ENCODE assay signal across 11 mouse cellular contexts in genomic region chr6:115915601-115916445, GRCm38 (mm10). TPM values are rescaled to one million over a fixed set of nuclear protein-coding genes. Genes with fewer than 3 reads are reported as not detected.
DNase-seq lines count a peak whose midpoint lies in the region; ATAC-seq lines count a peak whose summit lies in the region.
"Had no signal": no experiment of that assay in that cellular context is flagged by ENCODE, and none has a peak within 500 bp of the region (broad histone marks: within the 10 kb centered on the region; RNA-seq: fewer than 3 reads in every experiment).

No protein-coding gene starts in this region.

- H3K36me3 ChIP-seq in kidney, embryonic 14.5 days (ENCODE audit: control insufficient read depth, insufficient read depth, low read length), result peaks cover 5% of the 10 kb centered on the region; the same call in 1 of the 2 replicates
- no peaks in the 10 kb centered on the region for H3K36me3 ChIP-seq in forebrain, embryonic 15.5 days

- H3K9me3 ChIP-seq in kidney, embryonic 14.5 days (ENCODE audit: control insufficient read depth, low read length), result no peaks in the 10 kb centered on the region
- H3K9me3 ChIP-seq in forebrain, embryonic 15.5 days, result no peaks in the 10 kb centered on the region

- no peak for DNase-seq in kidney, postnatal 25 days
- DNase-seq in cerebellum, adult 8-10 months, result peak; percentile 59
- DNase-seq in left cerebral cortex, postnatal 25 days (ENCODE audit: low spot score in 2 of 2), result peak; percentile 64 to 90
- DNase-seq in ovary, postnatal 36 days (ENCODE audit: low spot score), result no peak
- DNase-seq in urinary bladder, postnatal 4 days (ENCODE audit: low spot score in 2 of 2), result no peak
- DNase-seq: kidney, adult 8-10 months; lung, postnatal 4 days had no signal

- 26% methylated on average over 17 of the region's 17 CpGs for WGBS in kidney, embryonic 14.5 days
- WGBS in forebrain, embryonic 15.5 days, result 66% methylated on average over 17 of the region's 17 CpGs

- no peaks in the 10 kb centered on the region for H3K27me3 ChIP-seq in kidney, embryonic 14.5 days (ENCODE audit: control insufficient read depth, insufficient read depth, low read length)
- H3K27me3 ChIP-seq in forebrain, embryonic 15.5 days, result no peaks in the 10 kb centered on the region

- peak; percentile 22; the same call in 1 of the 2 replicates for ATAC-seq in kidney, embryonic 14.5 days (ENCODE audit: low FRiP score, low TSS enrichment)
- ATAC-seq in forebrain, embryonic 15.5 days (replicated peaks), result no peak
- ATAC-seq in granulocyte monocyte progenitor cell, adult 5-6 weeks (replicated peaks; ENCODE audit: poor library complexity, severe bottlenecking), result no peak

- H3K4me3 ChIP-seq in kidney, embryonic 14.5 days (ENCODE audit: low read length), result no peak overlapping the region
- H3K4me3 ChIP-seq in forebrain, embryonic 15.5 days, result no peak overlapping the region

- H3K4me2 ChIP-seq in kidney, embryonic 14.5 days (replicated peaks; ENCODE audit: low read depth, low read length), result no peak overlapping the region
- no peak overlapping the region for H3K4me2 ChIP-seq in forebrain, embryonic 15.5 days (replicated peaks)

- H3K9ac ChIP-seq in kidney, embryonic 14.5 days (ENCODE audit: low read depth, low read length), result peak overlapping the region; percentile 34; the same call in 1 of the 2 replicates
- H3K9ac ChIP-seq in forebrain, embryonic 15.5 days (replicated peaks), result 0 out of 2 replicates have a peak overlapping the region, but pooled peaks have one; percentile 2

- H3K27ac ChIP-seq in kidney, embryonic 14.5 days (ENCODE audit: low read depth, low read length), result no peak overlapping the region
- peak overlapping the region; percentile 84 for H3K27ac ChIP-seq in forebrain, embryonic 15.5 days (replicated peaks)

- peaks cover 27% of the 10 kb centered on the region for H3K4me1 ChIP-seq in kidney, embryonic 14.5 days (ENCODE audit: control insufficient read depth, insufficient read depth, low read length)
- H3K4me1 ChIP-seq in forebrain, embryonic 15.5 days, result peaks cover 50% of the 10 kb centered on the region

- intact Hi-C loops in left cerebral cortex, postnatal 25 days (cut with DNase I), result loop anchor here (2.0 kb wide), 1 partner anchor 75 kb away; no protein-coding TSS in a partner anchor

RNA-seq across cellular contexts. Expression of gene Rho, which starts 15.7 kb away (rescaled TPM):
- 0.06 TPM in 1 of 2 replicates, not detected in the other for polyA plus RNA-seq in kidney, embryonic 14.5 days (2014; fragmentation: Nextera tagmentation; extraction: Ambion mirVana)
- polyA plus RNA-seq in forebrain, embryonic 15.5 days (2015; fragmentation: Nextera tagmentation; extraction: Ambion mirVana), result 0.09 and 0.19 TPM in 2 replicates
- under 1 TPM in 1 of 2 experiments, not detected in 1; 0.25 TPM for total RNA-seq in left cerebral cortex, postnatal 25 days (2021)
- total RNA-seq in granulocyte monocyte progenitor cell, adult 5-6 weeks (2014; fragmentation: Nextera tagmentation), result not detected in 2 replicates
- not detected in 2 replicates for total RNA-seq in granulocyte monocyte progenitor cell, adult 5-6 weeks (2017)
- total RNA-seq: MEL had no signal

RNA-seq across cellular contexts. Expression of gene H1foo, which starts 28.9 kb away (rescaled TPM):
- polyA plus RNA-seq in kidney, embryonic 14.5 days (2014; fragmentation: Nextera tagmentation; extraction: Ambion mirVana), result not detected in 2 replicates
- not detected in 2 replicates for polyA plus RNA-seq in forebrain, embryonic 15.5 days (2015; fragmentation: Nextera tagmentation; extraction: Ambion mirVana)
- not detected for total RNA-seq in left cerebral cortex, postnatal 25 days (2021)
- not detected in 2 replicates for total RNA-seq in granulocyte monocyte progenitor cell, adult 5-6 weeks (2014; fragmentation: Nextera tagmentation)
- total RNA-seq in granulocyte monocyte progenitor cell, adult 5-6 weeks (2017), result not detected in 2 replicates
- total RNA-seq: MEL had no signal

Comparison
In these comparisons a context has a peak if more than half of its experiments do, and no peak if none do; other contexts are left out.
1. DNase-seq: peak in cerebellum, adult 8-10 months (single experiment) and left cerebral cortex, postnatal 25 days (2 of 2); none in kidney, postnatal 25 days (0 of 2), ovary, postnatal 36 days (single experiment) and urinary bladder, postnatal 4 days (0 of 2).